Mouse (Mus musculus) forebrain, embryonic 16.5 days (tissue): ENCODE results near the gene Aurkb. TPM values are rescaled to one million over a fixed set of nuclear protein-coding genes. Genes with fewer than 3 reads are reported as not detected.

Source experiments
- ATAC-seq: fragments of 200-750 bp; cut with Nextera tagmentation; 2 replicates; pipeline ENCODE4 v1.8.0; 2017; ENCODE audit warnings: mild to moderate bottlenecking, moderate library complexity
- H3K27ac ChIP-seq: fragments of 300-500 bp; sonication (generic); 2 replicates; pipeline ENCODE4 v1.5.1; 2014; ENCODE audit warnings: low read length, control low read depth
- H3K27me3 ChIP-seq: fragments of 300-500 bp; sonication (generic); replicated peaks from 2 replicates; pipeline ENCODE4 v1.6.1; 2014; ENCODE audit warnings: low read length; ENCODE audit not compliant: control insufficient read depth, insufficient read depth
- H3K36me3 ChIP-seq: fragments of 300-500 bp; sonication (generic); 2 replicates; pipeline ENCODE4 v1.6.1; 2014; ENCODE audit not compliant: control insufficient read depth, insufficient read depth
- H3K4me1 ChIP-seq: fragments of 300-500 bp; sonication (generic); replicated peaks from 2 replicates; pipeline ENCODE4 v1.6.1; 2014; ENCODE audit warnings: low read length; ENCODE audit not compliant: control insufficient read depth, insufficient read depth
- H3K4me2 ChIP-seq: fragments of 300-500 bp; sonication (generic); 2 replicates; pipeline ENCODE4 v1.6.1; 2014; ENCODE audit warnings: mild to moderate bottlenecking, low read length, control low read depth
- H3K4me3 ChIP-seq: fragments of 300-500 bp; sonication (generic); replicated peaks from 2 replicates; pipeline ENCODE4 v1.5.1; 2014; ENCODE audit warnings: mild to moderate bottlenecking, low read length, control low read depth
- H3K9ac ChIP-seq: fragments of 300-500 bp; sonication (generic); replicated peaks from 2 replicates; pipeline ENCODE4 v1.6.1; 2014; ENCODE audit warnings: low read depth, low read length, control low read depth
- H3K9me3 ChIP-seq: fragments of 300-500 bp; sonication (generic); 2 replicates; pipeline ENCODE4 v1.6.1; 2016; ENCODE audit warnings: low read length; ENCODE audit not compliant: control insufficient read depth
- WGBS: fragments of 180-500 bp; shearing (Covaris S2); extraction: QIAGEN DNeasy Blood & Tissue Kit; methylation state at CpG from one replicate; pipeline ENCODE4 v1.1.7; 2014; 5-methylcytosine and 5-hydroxymethylcytosine counted together
- polyA plus RNA-seq: library from polyadenylated mRNA; unstranded; fragments of >200 nt; fragmentation: Nextera tagmentation; extraction: Ambion mirVana; gene quantifications from 2 replicates; pipeline ENCODE4 v1.2.1, GENCODE M21; 2015

The Aurkb gene
- polyA plus RNA-seq, 1 experiment from 2014 or later: 56.7 TPM

- no peak overlapping the region for H3K27ac ChIP-seq
- no peaks in the 10 kb centered on the region for H3K9me3 ChIP-seq
- 11% methylated on average over 17 of the region's 17 CpGs for WGBS
Measured at GRCm38 (mm10) chr11:69061255-69061912, 15.9 kb downstream of the Aurkb start.

GRCm38 (mm10) chr11:69062194-69062760 lies 16.8 kb downstream of the Aurkb start:
- Histone ChIP-seq H3K36me3 (no peaks in the 10 kb centered on the region), H3K27me3 (no peaks in the 10 kb centered on the region), H3K4me3 (peak overlapping the region; percentile 52), H3K9ac (no peak overlapping the region), H3K27ac (peak overlapping the region; percentile 77; the same call in 1 of the 2 replicates), H3K4me2 (peak overlapping the region; percentile 54), H3K9me3 (no peaks in the 10 kb centered on the region), H3K4me1 (peaks cover 46% of the 10 kb centered on the region)
- 1% methylated on average over 17 of the region's 17 CpGs for WGBS
- no peak for ATAC-seq

More at GRCm38 (mm10) chr11:69061255-69061912, 15.9 kb downstream of the Aurkb start:
- Histone ChIP-seq H3K4me1 (peaks cover 39% of the 10 kb centered on the region), H3K4me3 (peak overlapping the region; percentile 95), H3K36me3 (no peaks in the 10 kb centered on the region), H3K27me3 (no peaks in the 10 kb centered on the region), H3K4me2 (peak overlapping the region; percentile 89), H3K9ac (no peak overlapping the region)
- ATAC-seq: no peak

DNA sequence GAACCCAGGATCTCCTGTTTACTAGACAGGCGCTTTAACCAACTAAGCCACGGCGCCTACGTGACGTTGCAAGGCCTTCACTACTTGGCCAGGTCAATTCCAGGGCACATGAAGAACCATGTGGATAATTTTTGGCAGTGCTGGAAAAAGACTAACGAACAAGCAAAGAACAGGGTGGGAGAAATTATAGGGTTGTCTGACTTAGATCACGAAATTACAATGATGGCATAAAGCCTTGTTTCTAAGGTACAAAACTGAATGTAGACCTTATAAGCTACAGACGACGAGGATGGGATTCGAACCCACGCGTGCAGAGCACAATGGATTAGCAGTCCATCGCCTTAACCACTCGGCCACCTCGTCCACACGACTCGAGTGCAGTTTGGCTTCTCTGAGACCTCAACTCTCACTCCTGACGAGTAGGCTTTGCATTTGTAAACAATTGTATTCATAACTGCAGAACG lies 17.3 kb downstream of the Aurkb start:
- Histone ChIP-seq H3K4me2 (peak overlapping the region; percentile 54), H3K9ac (no peak overlapping the region), H3K27ac (peak overlapping the region; percentile 77), H3K4me1 (peaks cover 46% of the 10 kb centered on the region), H3K27me3 (no peaks in the 10 kb centered on the region), H3K4me3 (peak overlapping the region; percentile 52), H3K9me3 (no peaks in the 10 kb centered on the region), H3K36me3 (no peaks in the 10 kb centered on the region)
- WGBS: under 1% methylated on average over 19 of the region's 19 CpGs
- ATAC-seq: peak; percentile 56

DNA sequence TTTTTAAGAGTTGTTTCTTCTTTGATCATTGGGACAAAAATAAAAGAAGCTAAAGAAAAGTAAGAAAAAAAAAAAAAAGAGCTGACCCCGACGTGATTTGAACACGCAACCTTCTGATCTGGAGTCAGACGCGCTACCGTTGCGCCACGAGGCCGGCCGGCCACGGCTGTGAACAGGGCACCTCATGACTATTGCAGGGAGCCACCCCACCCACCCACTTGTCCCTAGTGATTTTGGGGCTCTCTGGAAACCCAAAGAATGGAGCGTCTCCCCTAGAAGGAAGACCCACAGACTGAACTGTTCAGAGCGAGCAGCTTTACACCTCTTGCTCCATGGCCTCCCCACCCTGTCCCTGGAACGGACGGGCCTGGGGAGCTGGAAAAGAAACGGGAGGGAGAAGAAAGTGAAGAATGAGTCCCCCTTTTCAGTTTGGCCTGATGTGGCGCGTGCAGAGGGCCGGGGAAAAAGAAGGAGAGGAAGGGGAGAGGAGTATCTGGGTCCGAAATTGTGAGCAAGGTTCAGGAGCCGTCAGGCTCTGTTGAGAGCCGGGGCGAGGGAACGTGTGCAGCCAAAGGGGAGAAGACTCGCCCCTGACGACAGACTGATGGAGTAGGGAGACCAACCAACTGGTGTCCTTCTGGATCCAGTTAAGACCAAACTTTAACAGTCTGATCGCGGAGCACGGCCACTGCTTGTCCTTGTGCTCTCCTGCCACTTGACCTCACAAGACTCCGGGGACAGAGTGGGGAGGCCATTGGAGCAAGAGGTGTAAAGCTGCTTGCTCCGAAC lies 18.2 kb downstream of the Aurkb start:
- H3K4me1 ChIP-seq: peaks cover 39% of the 10 kb centered on the region
- H3K27me3 ChIP-seq: no peaks in the 10 kb centered on the region
- no peaks in the 10 kb centered on the region for H3K9me3 ChIP-seq
- H3K27ac ChIP-seq: peak overlapping the region; percentile 77
- 0 out of 2 replicates have a peak, but pooled peaks have one; percentile 19 for ATAC-seq
- H3K36me3 ChIP-seq: no peaks in the 10 kb centered on the region
- H3K9ac ChIP-seq: peak overlapping the region; percentile 58
- peak overlapping the region; percentile 52 for H3K4me3 ChIP-seq
- under 1% methylated on average over 31 of the region's 31 CpGs for WGBS
- peak overlapping the region; percentile 80 for H3K4me2 ChIP-seq

DNA sequence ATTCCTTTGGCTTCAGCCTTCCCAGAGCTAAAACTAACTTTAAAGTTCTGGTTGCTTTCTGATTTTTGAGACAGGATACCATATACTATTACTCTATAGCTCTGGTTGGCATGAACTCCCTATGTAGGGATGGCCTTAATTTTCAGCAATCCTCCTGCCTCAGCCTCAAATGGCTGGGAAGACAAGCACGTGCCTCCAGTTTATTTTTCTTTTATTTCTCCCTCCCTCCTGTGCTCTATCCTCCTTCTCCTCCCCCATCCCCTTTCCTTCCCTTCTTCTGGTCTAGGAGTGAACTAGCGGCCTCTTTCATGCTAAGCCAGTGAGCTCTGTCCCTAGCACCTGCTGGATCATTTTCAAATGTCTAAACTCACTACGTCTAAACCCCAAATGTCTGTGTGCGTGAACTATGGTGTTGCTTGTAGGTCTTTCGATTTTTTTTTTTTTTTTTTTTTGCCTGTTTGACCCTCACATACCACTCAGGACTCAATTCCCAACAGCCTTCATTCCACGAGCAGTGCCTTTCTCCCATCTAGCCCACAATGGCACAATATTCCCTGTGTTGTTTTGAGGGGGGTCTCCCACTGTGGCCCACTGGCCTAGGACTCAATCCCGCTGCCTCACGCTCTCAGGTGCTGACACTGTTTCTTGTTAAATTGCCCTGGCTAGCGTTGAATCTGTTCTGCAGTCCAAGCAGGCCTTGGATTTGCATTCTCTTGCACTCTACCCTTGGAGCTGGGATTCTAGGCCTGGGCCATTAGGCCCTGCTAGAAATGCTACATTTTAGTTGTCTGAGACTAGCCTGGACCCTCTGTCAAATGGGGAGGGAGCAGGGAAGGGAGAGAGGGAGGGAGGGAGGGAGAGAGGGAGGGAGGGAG lies 19.0 kb downstream of the Aurkb start:
- ATAC-seq: no peak
- Histone ChIP-seq H3K27me3 (no peaks in the 10 kb centered on the region), H3K9me3 (no peaks in the 10 kb centered on the region), H3K9ac (peak overlapping the region; percentile 58), H3K4me3 (peak overlapping the region; percentile 52), H3K4me1 (peaks cover 37% of the 10 kb centered on the region), H3K27ac (no peak overlapping the region; the same call in 1 of the 2 replicates), H3K4me2 (peak overlapping the region; percentile 80), H3K36me3 (no peaks in the 10 kb centered on the region)
- WGBS: 54% methylated on average over 9 of the region's 9 CpGs

DNA sequence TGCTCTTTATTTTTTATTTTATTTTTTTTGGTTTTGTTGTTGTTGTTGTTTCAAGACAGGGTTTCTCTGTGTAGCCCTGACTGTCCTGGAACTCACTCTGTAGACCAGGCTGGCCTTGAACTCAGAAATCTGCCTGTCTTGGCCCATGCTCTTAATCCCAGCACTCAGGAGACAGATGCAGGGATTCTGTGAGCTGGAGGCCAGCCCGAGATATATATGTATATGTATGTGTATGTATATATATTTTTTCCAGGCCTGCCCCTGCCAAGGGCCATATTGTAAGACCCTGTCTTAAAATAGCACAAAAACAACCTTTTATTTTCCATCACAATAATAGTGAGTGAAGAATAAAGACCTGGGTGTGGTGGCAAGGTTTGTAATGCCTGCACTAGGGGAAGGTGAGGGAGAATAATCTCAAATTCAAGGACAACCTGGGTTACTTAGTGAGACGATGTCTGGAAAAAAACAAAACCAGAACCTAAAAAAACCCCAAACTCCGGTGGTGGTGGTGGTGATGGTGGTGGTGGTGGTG lies 20.0 kb downstream of the Aurkb start:
- Histone ChIP-seq H3K9me3 (no peaks in the 10 kb centered on the region), H3K27ac (no peak overlapping the region), H3K4me3 (no peak overlapping the region; the same call in 1 of the 2 replicates), H3K27me3 (no peaks in the 10 kb centered on the region), H3K9ac (no peak overlapping the region), H3K36me3 (no peaks in the 10 kb centered on the region), H3K4me1 (peaks cover 40% of the 10 kb centered on the region), H3K4me2 (peak overlapping the region; percentile 65; the same call in 1 of the 2 replicates)
- no peak for ATAC-seq
- 58% methylated on average over 3 of the region's 3 CpGs for WGBS

GRCm38 (mm10) chr11:69066163-69066861 lies 20.9 kb downstream of the Aurkb start:
- 2% methylated on average over 29 of the region's 29 CpGs for WGBS
- Histone ChIP-seq H3K27me3 (no peaks in the 10 kb centered on the region), H3K4me3 (peak overlapping the region; percentile 39), H3K9me3 (no peaks in the 10 kb centered on the region), H3K9ac (peak overlapping the region; percentile 39), H3K4me1 (peaks cover 36% of the 10 kb centered on the region), H3K36me3 (no peaks in the 10 kb centered on the region), H3K4me2 (peak overlapping the region; percentile 65), H3K27ac (peak overlapping the region; percentile 26; the same call in 1 of the 2 replicates)
- no peak for ATAC-seq

DNA sequence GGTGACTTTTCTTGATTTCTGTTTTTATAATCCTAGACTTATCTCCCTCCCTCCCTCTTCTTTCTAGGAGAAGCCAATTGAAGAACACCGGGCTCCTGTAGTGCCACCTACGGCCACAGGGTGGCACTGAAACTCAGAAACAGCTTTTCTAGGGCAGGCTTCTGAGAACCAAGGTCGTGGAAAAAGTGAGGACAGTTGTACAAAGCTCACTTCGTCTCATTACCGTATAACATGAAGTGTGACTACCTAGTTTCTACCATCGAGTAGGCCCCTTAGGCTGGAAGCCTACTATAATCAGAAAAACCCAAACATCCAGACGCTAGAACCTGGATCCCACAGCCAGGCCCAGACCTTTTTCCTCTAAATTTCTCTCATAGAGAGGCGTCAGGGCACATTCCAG lies 21.5 kb downstream of the Aurkb start:
- Histone ChIP-seq H3K4me1 (peaks cover 36% of the 10 kb centered on the region), H3K9me3 (no peaks in the 10 kb centered on the region), H3K4me2 (peak overlapping the region; percentile 65), H3K36me3 (no peaks in the 10 kb centered on the region), H3K4me3 (peak overlapping the region; percentile 39), H3K27me3 (no peaks in the 10 kb centered on the region), H3K9ac (peak overlapping the region; percentile 39), H3K27ac (peak overlapping the region; percentile 26; the same call in 1 of the 2 replicates)
- no peak for ATAC-seq
- WGBS: 9% methylated on average over 8 of the region's 8 CpGs
